Mouse (Mus musculus) adrenal gland, postnatal 10 days (tissue): ENCODE data around the gene Nt5dc1. TPM values are rescaled to one million over a fixed set of nuclear protein-coding genes. Genes with fewer than 3 reads are reported as not detected.
"Not testable (repeated sequence)": the region's sequence is repeated elsewhere in the genome, so short reads cannot be mapped to it uniquely, and the experiment has no call there.

ENCODE experiments used
- DNase-seq: peaks from one replicate; pipeline ENCODE4 v3.0.0; 2021; ENCODE audit warnings: mixed read lengths
- total RNA-seq, 2 experiments: library from RNA; stranded (reverse); gene quantifications; 2 replicates each; pipeline ENCODE4 v1.2.3; 2021

The Nt5dc1 gene
- total RNA-seq, 2 experiments from 2014 or later = 16.3 to 21.1 TPM

GRCm38 (mm10) chr10:34312536-34312935 lies 105.8 kb downstream of the Nt5dc1 start:
- DNase-seq = no peak

GRCm38 (mm10) chr10:34309915-34310685 lies 108.3 kb downstream of the Nt5dc1 start:
- DNase-seq = no peak

DNA sequence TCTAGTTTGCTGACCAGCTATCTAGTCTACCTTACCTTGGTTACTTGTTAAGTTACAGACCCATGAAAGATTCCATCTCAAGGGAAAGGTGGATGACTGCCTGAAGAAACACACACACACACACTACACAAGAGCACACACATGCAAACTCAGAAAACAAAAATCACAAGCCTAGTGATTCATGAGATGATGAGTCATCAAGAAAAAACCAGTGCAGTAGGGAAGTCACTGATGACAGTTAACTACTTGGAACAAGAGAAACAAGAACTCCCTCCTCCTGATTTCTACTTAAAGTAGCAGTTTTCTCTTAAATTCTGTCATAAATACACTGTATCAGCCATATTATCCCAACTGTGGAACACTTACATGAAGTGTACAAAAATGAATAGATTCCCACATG lies 111.3 kb downstream of the Nt5dc1 start:
- no peak for DNase-seq

GRCm38 (mm10) chr10:34300368-34300767 lies 118.0 kb downstream of the Nt5dc1 start:
- DNase-seq = no peak

- peak; percentile 11 for DNase-seq
These were observed 120.2 kb downstream of the Nt5dc1 start for GRCm38 (mm10) chr10:34297980-34298753.

DNA sequence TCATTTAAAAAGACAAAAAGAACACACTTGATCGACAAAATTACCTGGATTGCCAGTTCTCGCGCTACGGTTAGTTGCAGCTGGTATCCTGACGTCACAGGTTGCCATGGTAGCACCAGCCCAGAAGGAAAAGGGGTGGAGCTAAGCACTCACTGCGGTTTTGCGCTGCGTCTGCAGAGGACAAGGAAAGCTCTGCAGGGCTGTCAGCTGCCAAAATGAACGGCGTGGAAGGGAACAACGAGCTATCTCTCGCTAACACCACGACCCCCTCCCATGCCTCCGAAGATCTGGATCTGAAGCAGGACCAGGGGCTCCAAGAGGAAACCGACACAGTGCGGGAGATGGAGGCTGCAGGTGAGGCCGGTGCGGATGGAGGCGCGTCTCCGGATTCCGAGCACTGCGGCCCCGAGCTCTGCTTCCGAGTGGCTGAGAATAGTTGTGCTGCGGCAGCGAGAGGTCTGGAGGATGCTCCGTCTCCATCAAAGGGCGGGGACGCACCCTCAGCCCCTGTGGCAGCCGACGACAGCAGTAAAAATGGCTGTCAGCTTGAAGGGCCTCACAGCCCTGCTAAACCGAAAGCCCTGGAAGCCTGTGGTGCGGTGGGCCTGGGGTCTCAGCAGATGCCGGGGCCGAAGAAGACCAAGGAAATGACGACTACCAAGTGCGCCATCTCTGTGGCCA lies 120.9 kb downstream of the Nt5dc1 start, which contains the start of gene Tspyl4:
Tspyl4 (plus strand) TSS at position 144 of the 681 bp plus-strand sequence.
- peak; percentile 93 for DNase-seq

GRCm38 (mm10) chr10:34296911-34297298 lies 121.4 kb downstream of the Nt5dc1 start:
- no peak for DNase-seq

DNA sequence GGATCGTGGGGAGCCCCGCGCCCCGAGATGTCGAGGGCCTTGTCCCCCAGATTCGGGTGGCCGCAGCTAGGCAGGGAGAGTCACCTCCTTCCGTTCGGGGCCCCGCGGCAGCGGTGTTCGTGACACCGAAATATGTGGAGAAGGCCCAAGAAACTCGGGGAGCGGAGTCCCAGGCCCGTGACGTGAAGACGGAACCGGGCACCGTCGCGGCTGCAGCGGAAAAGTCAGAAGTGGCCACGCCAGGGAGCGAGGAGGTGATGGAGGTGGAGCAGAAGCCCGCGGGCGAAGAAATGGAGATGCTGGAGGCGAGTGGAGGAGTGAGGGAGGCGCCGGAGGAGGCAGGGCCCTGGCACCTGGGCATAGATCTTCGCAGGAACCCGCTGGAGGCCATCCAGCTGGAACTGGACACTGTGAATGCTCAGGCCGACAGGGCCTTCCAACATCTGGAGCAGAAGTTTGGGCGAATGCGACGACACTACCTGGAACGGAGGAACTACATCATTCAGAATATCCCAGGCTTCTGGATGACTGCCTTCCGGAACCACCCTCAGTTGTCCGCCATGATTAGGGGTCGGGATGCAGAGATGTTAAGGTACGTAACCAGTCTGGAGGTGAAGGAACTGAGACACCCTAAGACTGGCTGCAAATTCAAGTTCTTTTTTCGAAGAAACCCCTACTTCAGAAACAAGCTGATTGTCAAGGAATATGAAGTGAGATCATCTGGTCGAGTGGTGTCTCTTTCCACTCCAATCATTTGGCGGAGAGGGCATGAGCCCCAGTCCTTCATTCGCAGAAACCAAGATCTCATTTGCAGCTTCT lies 135.7 kb downstream of the Nt5dc1 start:
- peak; percentile 80 for DNase-seq

DNA sequence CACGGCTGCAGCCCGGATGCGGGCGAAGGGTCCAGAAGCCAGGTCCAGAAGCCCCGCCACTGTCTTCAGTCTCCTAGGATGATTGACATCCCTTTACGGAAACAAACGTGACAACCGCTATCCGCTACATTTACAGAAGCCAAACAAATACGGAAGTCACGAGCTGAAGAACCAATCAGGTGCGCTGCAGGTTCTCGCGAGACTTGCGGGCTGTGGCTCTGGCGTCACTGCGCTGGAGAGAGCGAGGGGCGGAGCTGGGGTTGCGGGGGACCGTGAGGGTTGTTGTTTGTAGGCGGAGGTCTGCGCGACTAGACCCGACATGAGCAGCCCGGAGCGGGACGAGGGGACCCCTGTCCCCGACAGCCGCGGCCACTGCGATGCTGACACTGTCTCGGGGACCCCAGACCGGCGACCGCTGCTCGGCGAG lies 136.4 kb downstream of the Nt5dc1 start, which contains the start of gene Tspyl1:
Tspyl1 (plus strand) TSS at position 229 of the 427 bp plus-strand sequence.
- peak; percentile 97 for DNase-seq

DNA sequence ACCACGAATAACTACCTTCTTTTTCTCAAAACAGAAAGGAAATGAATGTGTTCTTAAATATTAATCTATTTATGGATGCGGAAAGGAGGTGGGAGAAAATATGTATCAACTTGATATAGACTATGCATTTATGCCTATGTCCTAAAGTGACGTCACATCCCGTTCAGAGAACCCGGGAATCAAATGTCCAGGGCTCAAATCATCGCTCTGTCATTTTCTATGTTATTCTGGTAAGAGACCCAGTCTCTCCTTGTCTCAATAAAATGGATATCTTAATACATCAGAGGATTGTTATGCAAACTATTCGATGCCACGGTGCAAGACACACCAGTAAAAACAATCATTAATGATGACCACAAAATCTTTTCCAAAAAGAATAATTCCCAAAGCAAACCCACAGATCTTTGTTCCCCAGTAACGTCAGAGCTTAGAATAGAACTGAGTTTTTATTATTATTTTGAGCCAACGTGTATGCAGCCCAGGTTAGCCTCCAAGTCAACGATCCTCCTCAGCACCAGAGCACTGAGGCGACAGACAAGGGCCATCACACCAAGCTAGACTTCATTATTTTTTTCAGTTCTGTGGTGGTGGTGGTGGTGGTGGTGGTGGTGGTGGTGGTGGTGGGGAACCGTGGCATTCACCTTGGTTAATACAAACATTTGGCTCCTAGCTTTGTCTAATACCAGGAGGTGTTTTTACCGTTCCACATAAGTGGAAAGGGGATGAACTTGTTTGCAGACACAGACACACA lies 137.0 kb downstream of the Nt5dc1 start:
- DNase-seq = peak; percentile 7

DNA sequence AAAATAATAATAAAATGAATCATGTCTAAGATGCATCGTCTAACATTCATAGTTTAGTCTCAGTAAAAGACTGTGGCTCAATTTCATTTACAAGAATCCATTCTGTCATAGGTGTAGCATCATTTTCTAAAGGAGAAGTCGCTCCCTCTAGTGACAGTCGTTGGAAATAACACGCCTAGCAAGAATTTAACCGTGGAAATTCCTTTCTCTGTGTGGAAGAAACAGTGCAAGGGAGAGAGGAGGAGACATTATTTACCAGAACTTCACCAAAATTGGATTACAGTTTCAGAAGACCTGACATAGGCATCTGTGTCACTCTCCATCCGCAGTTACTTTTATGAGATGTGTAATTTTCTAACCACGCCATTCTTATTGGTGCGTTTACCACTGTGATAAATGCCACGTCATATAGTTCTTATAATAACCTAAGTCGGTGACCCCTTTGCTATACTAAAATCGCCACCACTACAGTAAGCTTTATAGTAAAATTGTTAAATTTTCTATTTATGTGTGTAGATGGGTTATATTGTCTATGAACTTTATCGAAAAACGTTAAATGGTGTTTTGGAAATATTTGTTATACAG lies 137.7 kb downstream of the Nt5dc1 start:
- peak; percentile 57 for DNase-seq

GRCm38 (mm10) chr10:34271681-34272080 lies 146.7 kb downstream of the Nt5dc1 start:
- DNase-seq = peak; percentile 41

- DNase-seq = no peak
These were observed 150.9 kb downstream of the Nt5dc1 start for GRCm38 (mm10) chr10:34267312-34268070.

GRCm38 (mm10) chr10:34265106-34265505 lies 153.2 kb downstream of the Nt5dc1 start:
- DNase-seq = no peak

GRCm38 (mm10) chr10:34252833-34253232 lies 165.5 kb downstream of the Nt5dc1 start:
- DNase-seq = not testable (repeated sequence)

GRCm38 (mm10) chr10:34249594-34249993 lies 168.8 kb downstream of the Nt5dc1 start:
- no peak for DNase-seq

GRCm38 (mm10) chr10:34247757-34248156 lies 170.6 kb downstream of the Nt5dc1 start:
- no peak for DNase-seq

GRCm38 (mm10) chr10:34246106-34246505 lies 172.2 kb downstream of the Nt5dc1 start:
- DNase-seq = peak; percentile 7

DNA sequence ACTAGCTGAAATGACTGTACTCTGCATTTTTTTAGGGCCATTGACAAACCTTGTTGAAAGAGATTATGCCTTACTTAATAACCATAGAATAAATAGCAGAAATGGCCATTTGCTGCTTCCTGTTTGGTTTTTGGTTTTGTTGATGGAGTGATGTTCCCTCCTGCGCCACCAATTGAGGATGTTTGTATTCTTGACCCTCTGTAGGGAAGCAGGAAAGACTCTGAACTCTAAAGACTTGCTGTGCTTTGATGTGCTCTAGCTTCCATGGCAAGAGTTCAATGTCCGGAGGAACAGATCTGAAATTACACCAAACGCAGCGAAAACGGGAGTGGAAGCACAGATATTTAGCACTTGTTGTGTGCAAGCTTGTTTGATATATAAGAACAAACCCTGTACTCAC lies 173.6 kb downstream of the Nt5dc1 start:
- no peak for DNase-seq

GRCm38 (mm10) chr10:34238536-34238935 lies 179.8 kb downstream of the Nt5dc1 start:
- DNase-seq = no peak
